Mouse (Mus musculus) erythroblast, embryonic 14.5 days (primary cell): ENCODE measurements around the gene Frs2.

Experiments
- GATA1 ChIP-seq: IDR thresholded peaks from 2 replicates; pipeline ENCODE4 v1.6.1; 2012; ENCODE audit warnings: low read length, inconsistent platforms, mixed read lengths
- TAL1 ChIP-seq: IDR thresholded peaks from 3 replicates; pipeline ENCODE4 v1.6.1; 2012; ENCODE audit warnings: low read length, inconsistent platforms, mixed read lengths

- TF ChIP-seq GATA1 (no peak), TAL1 (no peak)
Observed at GRCm38 (mm10) chr10:117162662-117163061, 14.3 kb upstream of the Frs2 start.
